Mouse (Mus musculus): ENCODE measurements around the gene Olfr1404. TPM values are rescaled to one million over a fixed set of nuclear protein-coding genes. Genes with fewer than 3 reads are reported as not detected.
"Not testable (repeated sequence)": the region's sequence is repeated elsewhere in the genome, so short reads cannot be mapped to it uniquely, and the experiment has no call there.

The Olfr1404 gene
- polyA plus RNA-seq (2015; fragmentation: Nextera tagmentation; extraction: Ambion mirVana), result not detected in 2 replicates

- WGBS (ENCODE audit: insufficient replicate concordance), result 55% methylated on average over 5 of the region's 5 CpGs
Measured at GRCm38 (mm10) chr1:173212092-173212491, at the start of gene Olfr1404. TSS of gene Olfr1404 (plus strand) at chr1:173212392.

GRCm38 (mm10) chr1:173174154-173174842, 37.9 kb upstream of the Olfr1404 start:
- no peaks in the 10 kb centered on the region for H3K36me3 ChIP-seq (ENCODE audit: control insufficient read depth, insufficient read depth)
- H3K27ac ChIP-seq (ENCODE audit: low read length), result no peak overlapping the region
- H3K9ac ChIP-seq (ENCODE audit: low read depth, low read length), result no peak overlapping the region
- H3K4me1 ChIP-seq (ENCODE audit: control insufficient read depth, low read depth, low read length), result no peaks in the 10 kb centered on the region
- ATAC-seq (ENCODE audit: low read depth), result no peak
- H3K9me3 ChIP-seq (replicated peaks; ENCODE audit: control insufficient read depth, low read length), result no peaks in the 10 kb centered on the region
- no peaks in the 10 kb centered on the region for H3K27me3 ChIP-seq (ENCODE audit: control insufficient read depth, insufficient read depth, low read depth, low read length)
- no peak overlapping the region for H3K4me2 ChIP-seq (ENCODE audit: low read depth, low read length)
- no peak overlapping the region for H3K4me3 ChIP-seq (ENCODE audit: low read depth, low read length)

More at GRCm38 (mm10) chr1:173212092-173212491, at the start of gene Olfr1404:
- no peak for ATAC-seq (ENCODE audit: low read depth)
- no peaks in the 10 kb centered on the region for H3K27me3 ChIP-seq (ENCODE audit: control insufficient read depth, insufficient read depth, low read depth, low read length)
- no peak within 1 kb of the TSS for H3K4me2 ChIP-seq (ENCODE audit: low read depth, low read length)
- no peak within 1 kb of the TSS for H3K27ac ChIP-seq (ENCODE audit: low read length)
- no peak within 1 kb of the TSS for H3K9ac ChIP-seq (ENCODE audit: low read depth, low read length)
- H3K9me3 ChIP-seq (replicated peaks; ENCODE audit: control insufficient read depth, low read length), result no peaks in the 10 kb centered on the region
- H3K4me1 ChIP-seq (ENCODE audit: control insufficient read depth, low read depth, low read length), result no peaks in the 10 kb centered on the region
- no peak within 1 kb of the TSS for H3K4me3 ChIP-seq (ENCODE audit: low read depth, low read length)
- H3K36me3 ChIP-seq (ENCODE audit: control insufficient read depth, insufficient read depth), result no peaks in the 10 kb centered on the region

DNA sequence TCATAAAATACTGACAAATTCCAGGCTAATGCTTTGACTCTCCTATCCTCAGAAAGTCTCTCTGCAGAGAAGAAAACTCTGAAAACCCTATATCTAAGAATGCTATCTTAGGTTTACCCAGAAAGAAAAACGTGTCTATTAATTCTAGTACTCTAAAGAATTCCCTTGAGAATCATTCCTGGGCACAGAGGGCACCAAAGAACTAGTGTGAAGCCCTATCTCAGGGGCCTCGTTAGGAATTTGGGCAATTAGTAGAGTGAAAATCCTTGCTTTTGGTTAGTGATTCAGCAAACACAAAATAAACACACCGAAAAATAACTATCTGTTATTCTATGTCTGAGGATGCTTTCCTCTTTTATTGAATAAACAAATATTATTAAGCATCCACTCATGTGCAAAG, 21.7 kb upstream of the Olfr1404 start, which contains the start of gene Olfr1406:
Olfr1406 (minus strand) TSS at position 101 of the 400 bp plus-strand sequence.
- Histone ChIP-seq H3K9me3 (replicated peaks; ENCODE audit: control insufficient read depth, low read length) (no peaks in the 10 kb centered on the region), H3K4me2 (ENCODE audit: low read depth, low read length) (no peak within 1 kb of the TSS), H3K4me3 (ENCODE audit: low read depth, low read length) (no peak within 1 kb of the TSS), H3K4me1 (ENCODE audit: control insufficient read depth, low read depth, low read length) (no peaks in the 10 kb centered on the region), H3K27ac (ENCODE audit: low read length) (no peak within 1 kb of the TSS), H3K9ac (ENCODE audit: low read depth, low read length) (no peak within 1 kb of the TSS), H3K36me3 (ENCODE audit: control insufficient read depth, insufficient read depth) (no peaks in the 10 kb centered on the region), H3K27me3 (ENCODE audit: control insufficient read depth, insufficient read depth, low read depth, low read length) (no peaks in the 10 kb centered on the region)
- ATAC-seq (ENCODE audit: low read depth), result no peak
- WGBS (ENCODE audit: insufficient replicate concordance), result 30% methylated on average over 3 of the region's 3 CpGs

DNA sequence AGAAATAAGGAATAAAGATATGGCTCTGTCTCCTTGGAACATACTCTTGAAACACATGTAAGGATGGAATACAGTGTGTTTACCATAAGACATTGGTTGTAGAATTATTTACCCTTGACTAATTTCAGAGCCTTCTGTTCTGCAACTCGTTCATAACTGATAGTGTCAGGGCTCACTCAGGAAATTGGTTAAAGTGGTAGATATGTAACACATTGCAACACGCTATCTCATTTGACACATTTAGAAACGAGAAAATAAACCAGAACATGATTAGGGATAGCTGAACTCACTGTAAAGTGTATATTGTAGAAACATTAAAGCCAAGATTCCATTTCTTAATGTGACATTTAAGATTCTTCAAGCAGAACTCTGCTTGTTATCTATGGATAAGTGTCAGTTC, 20.1 kb upstream of the Olfr1404 start:
- 22% methylated on average over 3 of the region's 3 CpGs for WGBS (ENCODE audit: insufficient replicate concordance)
- ATAC-seq (ENCODE audit: low read depth), result no peak
- Histone ChIP-seq H3K9ac (ENCODE audit: low read depth, low read length) (no peak overlapping the region), H3K9me3 (replicated peaks; ENCODE audit: control insufficient read depth, low read length) (no peaks in the 10 kb centered on the region), H3K4me2 (ENCODE audit: low read depth, low read length) (no peak overlapping the region), H3K27ac (ENCODE audit: low read length) (no peak overlapping the region), H3K4me1 (ENCODE audit: control insufficient read depth, low read depth, low read length) (no peaks in the 10 kb centered on the region), H3K36me3 (ENCODE audit: control insufficient read depth, insufficient read depth) (no peaks in the 10 kb centered on the region), H3K27me3 (ENCODE audit: control insufficient read depth, insufficient read depth, low read depth, low read length) (no peaks in the 10 kb centered on the region), H3K4me3 (ENCODE audit: low read depth, low read length) (no peak overlapping the region)

GRCm38 (mm10) chr1:173196359-173196758, 15.8 kb upstream of the Olfr1404 start:
- WGBS (ENCODE audit: insufficient replicate concordance), result 52% methylated on average over 2 of the region's 2 CpGs

DNA sequence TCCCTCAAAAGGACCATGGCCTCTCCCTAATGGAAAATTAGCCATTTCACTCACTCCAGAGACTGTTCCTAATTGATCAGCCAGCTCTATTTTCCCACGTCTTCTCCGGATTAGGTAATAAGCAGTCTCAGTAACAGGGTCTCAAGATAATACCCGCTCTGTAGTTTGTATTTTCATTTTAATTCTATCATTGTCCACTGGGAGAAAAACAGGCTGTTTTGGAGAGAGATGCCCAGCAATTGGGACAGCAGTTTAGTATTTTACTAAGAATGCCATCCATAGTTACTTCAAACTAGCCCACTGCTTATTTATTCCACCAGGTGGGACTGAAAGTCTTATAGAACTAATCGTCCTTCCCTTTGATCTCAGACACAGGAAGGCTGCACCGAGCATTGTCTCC, 14.7 kb upstream of the Olfr1404 start, which contains the start of gene Olfr218:
Olfr218 (plus strand) TSS at position 301 of the 400 bp plus-strand sequence.
- H3K4me2 ChIP-seq (ENCODE audit: low read depth, low read length), result no peak within 1 kb of the TSS
- no peak within 1 kb of the TSS for H3K4me3 ChIP-seq (ENCODE audit: low read depth, low read length)
- WGBS (ENCODE audit: insufficient replicate concordance), result 55% methylated on average over 5 of the region's 5 CpGs
- no peaks in the 10 kb centered on the region for H3K4me1 ChIP-seq (ENCODE audit: control insufficient read depth, low read depth, low read length)
- no peak within 1 kb of the TSS for H3K27ac ChIP-seq (ENCODE audit: low read length)
- H3K9me3 ChIP-seq (replicated peaks; ENCODE audit: control insufficient read depth, low read length), result no peaks in the 10 kb centered on the region
- H3K36me3 ChIP-seq (ENCODE audit: control insufficient read depth, insufficient read depth), result no peaks in the 10 kb centered on the region
- H3K27me3 ChIP-seq (ENCODE audit: control insufficient read depth, insufficient read depth, low read depth, low read length), result no peaks in the 10 kb centered on the region
- no peak within 1 kb of the TSS for H3K9ac ChIP-seq (ENCODE audit: low read depth, low read length)
- ATAC-seq (ENCODE audit: low read depth), result no peak

More at GRCm38 (mm10) chr1:173196359-173196758, 15.8 kb upstream of the Olfr1404 start:
- H3K4me1 ChIP-seq (ENCODE audit: control insufficient read depth, low read depth, low read length), result no peaks in the 10 kb centered on the region
- no peak overlapping the region for H3K27ac ChIP-seq (ENCODE audit: low read length)
- H3K4me2 ChIP-seq (ENCODE audit: low read depth, low read length), result no peak overlapping the region
- no peak overlapping the region for H3K4me3 ChIP-seq (ENCODE audit: low read depth, low read length)
- no peaks in the 10 kb centered on the region for H3K9me3 ChIP-seq (replicated peaks; ENCODE audit: control insufficient read depth, low read length)
- no peak for ATAC-seq (ENCODE audit: low read depth)
- H3K9ac ChIP-seq (ENCODE audit: low read depth, low read length), result no peak overlapping the region
- no peaks in the 10 kb centered on the region for H3K36me3 ChIP-seq (ENCODE audit: control insufficient read depth, insufficient read depth)
- no peaks in the 10 kb centered on the region for H3K27me3 ChIP-seq (ENCODE audit: control insufficient read depth, insufficient read depth, low read depth, low read length)

- WGBS (ENCODE audit: insufficient replicate concordance), result 59% methylated on average over 3 of the region's 3 CpGs
Measured at GRCm38 (mm10) chr1:173216481-173216880, 4.3 kb downstream of the Olfr1404 start.

DNA sequence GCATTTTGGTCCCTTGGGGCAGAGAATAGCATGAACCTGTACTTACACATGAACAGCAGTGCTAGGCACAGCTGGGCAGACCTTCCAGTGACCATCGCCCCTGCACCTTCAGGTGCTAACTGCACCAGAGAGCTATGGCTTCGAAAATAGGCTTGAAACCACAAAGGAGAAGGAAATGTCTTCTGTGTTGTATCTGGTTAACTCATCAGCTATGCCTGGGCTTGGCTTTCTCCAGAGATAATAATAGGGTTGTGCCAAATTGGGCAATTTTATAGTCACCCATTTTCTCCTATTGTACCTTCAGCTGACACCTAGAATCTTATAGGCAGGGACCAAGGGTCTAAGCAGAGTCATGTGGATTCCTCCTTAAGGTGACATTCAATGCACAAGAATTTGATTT, 14.9 kb downstream of the Olfr1404 start, which contains the start of gene Fcer1a:
Fcer1a (minus strand) TSS at position 134 of the 400 bp plus-strand sequence.
- WGBS (ENCODE audit: insufficient replicate concordance), result 39% methylated on average over 2 of the region's 2 CpGs
- no peak within 1 kb of the TSS for H3K4me3 ChIP-seq (ENCODE audit: low read depth, low read length)
- no peaks in the 10 kb centered on the region for H3K36me3 ChIP-seq (ENCODE audit: control insufficient read depth, insufficient read depth)
- H3K9ac ChIP-seq (ENCODE audit: low read depth, low read length), result no peak within 1 kb of the TSS
- no peaks in the 10 kb centered on the region for H3K9me3 ChIP-seq (replicated peaks; ENCODE audit: control insufficient read depth, low read length)
- H3K4me2 ChIP-seq (ENCODE audit: low read depth, low read length), result no peak within 1 kb of the TSS
- no peaks in the 10 kb centered on the region for H3K4me1 ChIP-seq (ENCODE audit: control insufficient read depth, low read depth, low read length)
- H3K27ac ChIP-seq (ENCODE audit: low read length), result no peak within 1 kb of the TSS
- no peaks in the 10 kb centered on the region for H3K27me3 ChIP-seq (ENCODE audit: control insufficient read depth, insufficient read depth, low read depth, low read length)
- ATAC-seq (ENCODE audit: low read depth), result no peak

More at GRCm38 (mm10) chr1:173216481-173216880, 4.3 kb downstream of the Olfr1404 start:
- no peak overlapping the region for H3K27ac ChIP-seq (ENCODE audit: low read length)
- H3K36me3 ChIP-seq (ENCODE audit: control insufficient read depth, insufficient read depth), result no peaks in the 10 kb centered on the region
- H3K4me2 ChIP-seq (ENCODE audit: low read depth, low read length), result no peak overlapping the region
- no peaks in the 10 kb centered on the region for H3K4me1 ChIP-seq (ENCODE audit: control insufficient read depth, low read depth, low read length)
- H3K9ac ChIP-seq (ENCODE audit: low read depth, low read length), result no peak overlapping the region
- no peak overlapping the region for H3K4me3 ChIP-seq (ENCODE audit: low read depth, low read length)
- H3K27me3 ChIP-seq (ENCODE audit: control insufficient read depth, insufficient read depth, low read depth, low read length), result no peaks in the 10 kb centered on the region
- ATAC-seq (ENCODE audit: low read depth), result no peak
- H3K9me3 ChIP-seq (replicated peaks; ENCODE audit: control insufficient read depth, low read length), result no peaks in the 10 kb centered on the region

DNA sequence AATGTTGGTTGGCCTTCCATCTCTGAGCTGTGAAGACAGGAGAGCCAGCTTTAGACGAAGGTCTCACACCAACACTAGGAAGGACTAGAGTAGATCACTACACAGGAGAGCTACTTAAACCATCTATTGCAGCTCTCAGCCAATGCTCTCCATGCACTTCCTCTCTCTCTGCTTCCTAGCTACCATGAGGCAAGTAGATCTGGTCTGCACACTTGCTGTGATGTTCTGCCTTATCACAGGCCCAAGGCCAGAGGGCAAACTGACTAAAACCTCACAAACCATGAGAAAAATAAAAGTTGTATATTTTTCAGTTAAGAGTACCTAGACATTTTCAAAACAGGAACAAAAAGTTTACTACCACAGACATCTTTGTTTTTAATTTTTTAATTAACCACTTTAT, 24.8 kb downstream of the Olfr1404 start:
- H3K36me3 ChIP-seq (ENCODE audit: control insufficient read depth, insufficient read depth); H3K27me3 ChIP-seq (ENCODE audit: control insufficient read depth, insufficient read depth, low read depth, low read length); H3K4me2 ChIP-seq (ENCODE audit: low read depth, low read length); H3K9ac ChIP-seq (ENCODE audit: low read depth, low read length); H3K4me1 ChIP-seq (ENCODE audit: control insufficient read depth, low read depth, low read length); ATAC-seq (ENCODE audit: low read depth); H3K4me3 ChIP-seq (ENCODE audit: low read depth, low read length); H3K27ac ChIP-seq (ENCODE audit: low read length); H3K9me3 ChIP-seq (replicated peaks; ENCODE audit: control insufficient read depth, low read length): not testable (repeated sequence)
- whole genome bisulfite sequencing (ENCODE audit: insufficient replicate concordance), result 45% methylated on average over 1 of the region's 1 CpGs
